ENCODE assay signal across 8 mouse cellular contexts in the genomic region with DNA sequence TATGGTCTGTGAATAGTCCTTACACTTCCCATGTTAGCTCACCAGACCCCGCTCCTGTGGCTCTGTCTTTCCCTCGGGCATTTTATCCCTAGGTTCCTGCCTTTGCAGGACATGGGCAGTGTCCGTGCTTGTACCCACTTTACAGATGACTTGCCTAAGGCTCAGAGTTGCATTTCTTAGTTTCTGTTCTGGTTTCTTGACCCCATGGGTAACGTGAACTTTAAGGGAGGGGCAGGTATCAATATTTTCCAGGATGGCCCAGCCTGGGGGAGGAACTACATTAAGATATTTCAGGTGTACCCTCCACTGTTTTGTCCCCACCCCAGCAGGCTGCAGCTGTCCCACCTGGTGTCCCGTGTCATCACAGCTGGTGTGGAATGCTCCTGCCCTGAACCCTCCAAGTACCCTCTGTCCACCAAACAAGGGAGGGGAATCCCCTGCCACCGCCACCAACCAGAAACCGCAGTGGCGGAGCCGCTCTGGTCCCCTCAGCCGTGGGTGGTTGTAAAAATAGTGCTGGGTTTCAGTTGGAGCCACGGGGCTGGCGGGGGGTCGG. TPM values are rescaled to one million over a fixed set of nuclear protein-coding genes. Genes with fewer than 3 reads are reported as not detected.
DNase-seq lines count a peak whose midpoint lies in the region; ATAC-seq lines count a peak whose summit lies in the region.

No protein-coding gene starts in this region.

- no peaks in the 10 kb centered on the region for H3K9me3 ChIP-seq in neural tube, embryonic 11.5 days (ENCODE audit: control insufficient read depth, low read length)
- no peaks in the 10 kb centered on the region for H3K9me3 ChIP-seq in forebrain, embryonic 14.5 days (replicated peaks; ENCODE audit: control insufficient read depth, low read length)
- no peaks in the 10 kb centered on the region for H3K9me3 ChIP-seq in liver, embryonic 12.5 days (replicated peaks)
- H3K9me3 ChIP-seq in stomach, embryonic 14.5 days (ENCODE audit: control insufficient read depth, low read depth, low read length) = no peaks in the 10 kb centered on the region

- no peaks in the 10 kb centered on the region for H3K36me3 ChIP-seq in neural tube, embryonic 11.5 days (ENCODE audit: control insufficient read depth, insufficient read depth, low read length)
- no peaks in the 10 kb centered on the region for H3K36me3 ChIP-seq in forebrain, embryonic 14.5 days (ENCODE audit: control insufficient read depth, insufficient read depth, low read length)
- no peaks in the 10 kb centered on the region for H3K36me3 ChIP-seq in liver, embryonic 12.5 days
- no peaks in the 10 kb centered on the region for H3K36me3 ChIP-seq in stomach, embryonic 14.5 days (ENCODE audit: control insufficient read depth, insufficient read depth, low read length)

- WGBS in neural tube, embryonic 11.5 days = 25% methylated on average over 13 of the region's 13 CpGs
- 37% methylated on average over 13 of the region's 13 CpGs for WGBS in forebrain, embryonic 14.5 days
- 35% methylated on average over 13 of the region's 13 CpGs for WGBS in liver, embryonic 12.5 days (ENCODE audit: insufficient replicate concordance)
- 25% methylated on average over 13 of the region's 13 CpGs for WGBS in stomach, embryonic 14.5 days

- peaks cover 72% of the 10 kb centered on the region for H3K4me1 ChIP-seq in neural tube, embryonic 11.5 days (ENCODE audit: control insufficient read depth, insufficient read depth, low read length)
- H3K4me1 ChIP-seq in forebrain, embryonic 14.5 days (ENCODE audit: control insufficient read depth, insufficient read depth, low read length) = peaks cover 42% of the 10 kb centered on the region
- peaks cover 9% of the 10 kb centered on the region for H3K4me1 ChIP-seq in liver, embryonic 12.5 days
- H3K4me1 ChIP-seq in stomach, embryonic 14.5 days (ENCODE audit: control insufficient read depth, insufficient read depth, low read length) = peaks cover 76% of the 10 kb centered on the region

- peak overlapping the region; percentile 91 for H3K27ac ChIP-seq in neural tube, embryonic 11.5 days (ENCODE audit: low read depth, low read length)
- peak overlapping the region; percentile 95 for H3K27ac ChIP-seq in forebrain, embryonic 14.5 days (ENCODE audit: low read depth, low read length)
- H3K27ac ChIP-seq in liver, embryonic 12.5 days = peak overlapping the region; percentile 39; the same call in 1 of the 2 replicates
- peak overlapping the region; percentile 95 for H3K27ac ChIP-seq in stomach, embryonic 14.5 days (ENCODE audit: low read length)

- H3K4me2 ChIP-seq in neural tube, embryonic 11.5 days (ENCODE audit: low read depth) = 0 out of 2 replicates have a peak overlapping the region, but pooled peaks have one; percentile 15
- peak overlapping the region; percentile 35 for H3K4me2 ChIP-seq in forebrain, embryonic 14.5 days (ENCODE audit: low read length)
- peak overlapping the region; percentile 41 for H3K4me2 ChIP-seq in liver, embryonic 12.5 days
- H3K4me2 ChIP-seq in stomach, embryonic 14.5 days (replicated peaks; ENCODE audit: low read depth, low read length) = peak overlapping the region; percentile 41

- H3K27me3 ChIP-seq in neural tube, embryonic 11.5 days (ENCODE audit: control insufficient read depth, insufficient read depth, low read length) = no peaks in the 10 kb centered on the region
- H3K27me3 ChIP-seq in forebrain, embryonic 14.5 days (replicated peaks; ENCODE audit: control insufficient read depth, insufficient read depth, low read length) = no peaks in the 10 kb centered on the region
- peaks cover 84% of the 10 kb centered on the region for H3K27me3 ChIP-seq in liver, embryonic 12.5 days (replicated peaks)
- H3K27me3 ChIP-seq in stomach, embryonic 14.5 days (ENCODE audit: control insufficient read depth, insufficient read depth, low read length) = no peaks in the 10 kb centered on the region

- H3K4me3 ChIP-seq in neural tube, embryonic 11.5 days (ENCODE audit: low read depth, low read length) = no peak overlapping the region
- H3K4me3 ChIP-seq in forebrain, embryonic 14.5 days (ENCODE audit: low read depth, low read length) = no peak overlapping the region
- no peak overlapping the region for H3K4me3 ChIP-seq in liver, embryonic 12.5 days
- peak overlapping the region; percentile 10; the same call in 1 of the 2 replicates for H3K4me3 ChIP-seq in stomach, embryonic 14.5 days (ENCODE audit: low read depth, low read length)

- no peak for DNase-seq in neural tube, embryonic 11.5 days (ENCODE audit: low spot score)
- no peak for DNase-seq in neural tube, embryonic 10.5 days (ENCODE audit: extremely low spot score, low spot score)
- DNase-seq in forebrain, embryonic 14.5 days (ENCODE audit: low spot score) = no peak
- DNase-seq in testis, postnatal 10 days (ENCODE audit: low spot score) = no peak
- DNase-seq in lung, postnatal 36 days = no peak
- no peak for DNase-seq in kidney, adult 8-10 months

- H3K9ac ChIP-seq in neural tube, embryonic 11.5 days (ENCODE audit: low read length) = peak overlapping the region; percentile 46
- H3K9ac ChIP-seq in forebrain, embryonic 14.5 days (ENCODE audit: low read length) = peak overlapping the region; percentile 44
- no peak overlapping the region for H3K9ac ChIP-seq in liver, embryonic 12.5 days
- H3K9ac ChIP-seq in stomach, embryonic 14.5 days (replicated peaks; ENCODE audit: low read depth, low read length) = no peak overlapping the region

- ATAC-seq in neural tube, embryonic 11.5 days (ENCODE audit: insufficient read depth, low FRiP score, low TSS enrichment) = no peak; the same call in 1 of the 2 replicates
- no peak; the same call in 1 of the 2 replicates for ATAC-seq in forebrain, embryonic 14.5 days
- no peak for ATAC-seq in liver, embryonic 12.5 days
- ATAC-seq in stomach, embryonic 14.5 days (ENCODE audit: insufficient number of reproducible peaks, insufficient read depth, low FRiP score, low read depth) = peak; percentile 20; the same call in 1 of the 2 replicates

RNA-seq across cellular contexts. Expression of a gene that starts 36.2 kb away (rescaled TPM):
- polyA plus RNA-seq in neural tube, embryonic 11.5 days (2014; fragmentation: Nextera tagmentation; extraction: Ambion mirVana) = 19.9 and 33.5 TPM in 2 replicates
- polyA plus RNA-seq in forebrain, embryonic 14.5 days (2014; fragmentation: Nextera tagmentation; extraction: Ambion mirVana) = 22.6 and 33.6 TPM in 2 replicates
- polyA plus RNA-seq in liver, embryonic 12.5 days (2016; fragmentation: Nextera tagmentation; extraction: Ambion mirVana) = 14.5 and 15.9 TPM in 2 replicates
- 11.1 and 11.6 TPM in 2 replicates for polyA plus RNA-seq in stomach, embryonic 14.5 days (2014; fragmentation: Nextera tagmentation; extraction: Ambion mirVana)

Comparison
In these comparisons a context has a peak if more than half of its experiments do, and no peak if none do; other contexts are left out.
1. H3K27ac ChIP-seq: peak in every context shown above with its lines; median percentile 95 in forebrain, embryonic 14.5 days; 95 in stomach, embryonic 14.5 days; 91 in neural tube, embryonic 11.5 days; 39 in liver, embryonic 12.5 days.
2. H3K9ac ChIP-seq: peak in neural tube, embryonic 11.5 days (single experiment) and forebrain, embryonic 14.5 days (single experiment); none in liver, embryonic 12.5 days (single experiment) and stomach, embryonic 14.5 days (single experiment).
3. Peak in every context shown above with its lines, with median percentiles within 50 percentile points of each other: H3K4me2 ChIP-seq.